Mouse (Mus musculus): ENCODE measurements around the gene Rnls.

DNA sequence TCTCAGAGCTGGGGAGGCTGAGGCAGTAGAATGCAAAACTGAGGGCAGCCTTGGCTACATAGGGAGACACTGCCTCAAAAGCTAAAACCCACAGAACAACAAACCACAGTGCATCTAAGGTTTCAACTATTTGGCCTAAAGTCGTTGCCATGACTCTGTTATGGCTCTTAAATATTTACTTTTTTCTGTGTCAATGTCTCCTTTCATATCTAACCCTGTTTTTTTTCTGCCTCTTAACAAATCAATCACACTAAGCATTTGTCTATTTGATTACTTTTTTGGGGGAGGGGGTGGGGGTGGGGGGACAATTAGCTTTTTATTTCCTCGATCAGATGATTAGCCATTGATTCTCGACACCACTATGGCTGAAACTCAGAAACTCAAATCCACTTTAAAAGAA is 294.4 kb downstream of the Rnls start:
- TF ChIP-seq POLR2A (IDR thresholded peaks at IDR 0.05; ENCODE audit: insufficient read depth, low read depth, low read length) (no peak), CTCF (IDR thresholded peaks at IDR 0.05; ENCODE audit: insufficient read depth, low read depth, low read length) (no peak)

Measured in olfactory bulb, adult 2 months (tissue).